Mouse (Mus musculus): ENCODE measurements around the gene Wrap53. TPM values are rescaled to one million over a fixed set of nuclear protein-coding genes. Genes with fewer than 3 reads are reported as not detected.

The Wrap53 gene
- 13.0 TPM for total RNA-seq (2023)

GRCm38 (mm10) chr11:69580091-69580514 lies at the start of gene Wrap53, which contains the start of gene Trp53:
Gene Wrap53, minus strand, starts transcription at chr11:69580255.
Gene Trp53, plus strand, starts transcription at chr11:69580359.

GRCm38 (mm10) chr11:69621571-69622268 lies 41.7 kb upstream of the Wrap53 start, which contains the start of gene Sat2:
Gene Sat2, plus strand, starts transcription at chr11:69622024.

GRCm38 (mm10) chr11:69617805-69618204 lies 37.8 kb upstream of the Wrap53 start, which contains the start of gene Shbg:
Gene Shbg, minus strand, starts transcription at chr11:69617905.

GRCm38 (mm10) chr11:69605726-69606490 lies 25.9 kb upstream of the Wrap53 start, which contains the start of gene Atp1b2:
Gene Atp1b2, minus strand, starts transcription at chr11:69605942.

GRCm38 (mm10) chr11:69559851-69560765 lies 19.9 kb downstream of the Wrap53 start, which contains the start of gene Efnb3:
Gene Efnb3, minus strand, starts transcription at chr11:69560205.

GRCm38 (mm10) chr11:69549060-69549656 lies 30.9 kb downstream of the Wrap53 start, which contains the start of gene Dnah2:
Gene Dnah2, minus strand, starts transcription at chr11:69549110.

Other genes starting within 250 kb of the Wrap53 start
- 2.2 TPM for gene Rnf227, start 239.8 kb downstream of the Wrap53 start, total RNA-seq (2023)
- 771 TPM for gene Chd3, start 210.8 kb downstream of the Wrap53 start, total RNA-seq (2023)
- gene Naa38, start 184.8 kb downstream of the Wrap53 start, total RNA-seq (2023) = 42.7 TPM
- 39.3 TPM for gene Cyb5d1, start 184.6 kb downstream of the Wrap53 start, total RNA-seq (2023)
- gene Tmem88, start 182.0 kb downstream of the Wrap53 start, total RNA-seq (2023) = 5.5 TPM
- gene Kdm6b, start 166.6 kb downstream of the Wrap53 start, total RNA-seq (2023) = 209 TPM
- gene Dnah2, start 31.1 kb downstream of the Wrap53 start, total RNA-seq (2023) = 0.15 TPM
- gene Efnb3, start 20.1 kb downstream of the Wrap53 start, total RNA-seq (2023) = 0.53 TPM
- 144 TPM for gene Trp53, start 104 bp upstream of the Wrap53 start, total RNA-seq (2023)
- gene Atp1b2, start 25.7 kb upstream of the Wrap53 start, total RNA-seq (2023) = 0.27 TPM
- gene Shbg, start 37.6 kb upstream of the Wrap53 start, total RNA-seq (2023) = not detected
- gene Sat2, start 41.8 kb upstream of the Wrap53 start, total RNA-seq (2023) = not detected
- 80.1 TPM for gene Fxr2, start 52.7 kb upstream of the Wrap53 start, total RNA-seq (2023)
- gene Sox15, start 75.1 kb upstream of the Wrap53 start, total RNA-seq (2023) = not detected
- 85.2 TPM for gene Mpdu1, start 82.4 kb upstream of the Wrap53 start, total RNA-seq (2023)
- gene Cd68, start 85.9 kb upstream of the Wrap53 start, total RNA-seq (2023) = 14.8 TPM
- 775 TPM for gene Eif4a1, start 92.2 kb upstream of the Wrap53 start, total RNA-seq (2023)
- 109 TPM for gene Senp3, start 101.8 kb upstream of the Wrap53 start, total RNA-seq (2023)
- not detected for gene Tnfsf13, start 105.5 kb upstream of the Wrap53 start, total RNA-seq (2023)
- gene Tnfsf12, start 115.6 kb upstream of the Wrap53 start, total RNA-seq (2023) = 1.7 TPM
- not detected for gene Tnfsfm13, start 115.8 kb upstream of the Wrap53 start, total RNA-seq (2023)
- 176 TPM for gene Polr2a, start 178.4 kb upstream of the Wrap53 start, total RNA-seq (2023)
- gene Slc35g3, start 181.7 kb upstream of the Wrap53 start, total RNA-seq (2023) = not detected
- gene Zbtb4, start 185.7 kb upstream of the Wrap53 start, total RNA-seq (2023) = 47.4 TPM
- gene Chrnb1, start 215.7 kb upstream of the Wrap53 start, total RNA-seq (2023) = 3.6 TPM
- gene Fgf11, start 221.6 kb upstream of the Wrap53 start, total RNA-seq (2023) = 0.30 TPM
- not detected for gene Tmem102, start 225.4 kb upstream of the Wrap53 start, total RNA-seq (2023)
- gene Gm39566, start 235.0 kb upstream of the Wrap53 start, total RNA-seq (2023) = not detected
- gene Spem2, start 238.2 kb upstream of the Wrap53 start, total RNA-seq (2023) = not detected
- gene Spem1, start 241.9 kb upstream of the Wrap53 start, total RNA-seq (2023) = not detected